Mouse (Mus musculus) gastrocnemius, adult 2 months (tissue): ENCODE data around the gene Atp6v0e2. TPM values are rescaled to one million over a fixed set of nuclear protein-coding genes. Genes with fewer than 3 reads are reported as not detected.

Experiments
- DNase-seq: peaks from one replicate; pipeline ENCODE4 v3.0.0; 2022
- H3K27ac ChIP-seq: fragments of 200-600 bp; 2 replicates; pipeline ENCODE4 v1.8.1; 2022; ENCODE audit warnings: mild to moderate bottlenecking
- H3K4me3 ChIP-seq: fragments of 200-600 bp; 2 replicates; pipeline ENCODE4 v1.8.1; 2022; ENCODE audit warnings: mild to moderate bottlenecking, moderate library complexity
- CTCF ChIP-seq: fragments of 200-600 bp; IDR thresholded peaks from 2 replicates; pipeline ENCODE4 v1.8.1; 2022; ENCODE audit warnings: antibody characterized with exemption, mild to moderate bottlenecking, moderate library complexity
- intact Hi-C: fragments of 180-260 bp; cut with DNase I; formaldehyde crosslinking; loops from one replicate; pipeline ENCODE4 v1.15.1; 2025
- total RNA-seq, 2 experiments: library from RNA; stranded (reverse); gene quantifications; 2 replicates each; pipeline ENCODE4 v1.2.3; 2021

The Atp6v0e2 gene
- total RNA-seq, 2 experiments from 2014 or later, result 48.3 to 53.7 TPM

DNA sequence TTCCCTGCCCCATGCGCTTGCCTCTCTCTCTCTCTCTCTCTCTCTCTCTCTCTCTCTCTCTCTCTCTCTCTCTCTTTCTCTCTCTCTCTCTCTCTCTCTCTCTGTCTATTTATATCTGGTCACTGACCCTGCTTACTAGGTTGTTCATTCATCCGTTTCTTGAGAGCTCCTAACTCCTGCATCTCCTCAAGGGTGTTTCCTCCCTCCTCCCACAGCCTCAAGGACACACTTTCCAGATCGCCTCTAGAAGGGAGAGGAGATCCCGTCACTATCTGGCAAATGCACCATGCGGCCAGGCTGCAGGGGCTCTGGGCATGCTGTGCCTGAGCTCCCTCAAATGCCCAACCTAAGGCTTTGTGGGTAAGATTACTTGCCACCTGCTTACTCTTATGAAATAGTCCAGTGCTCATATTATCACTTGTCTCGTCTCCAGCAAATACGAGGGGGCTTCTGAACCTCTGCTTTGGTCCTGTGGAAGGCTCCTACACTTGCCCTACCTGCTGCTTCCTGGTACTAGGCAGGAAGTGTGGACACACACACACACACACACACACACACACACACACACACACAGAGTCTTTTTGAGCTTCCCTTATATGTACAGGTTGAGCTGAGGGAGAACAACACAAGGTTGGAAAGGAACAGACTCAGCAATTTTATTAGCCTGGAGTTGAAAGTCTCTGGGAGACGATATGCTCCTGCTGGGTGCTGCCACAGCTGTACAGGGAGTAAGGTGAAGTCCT is 31.8 kb downstream of the Atp6v0e2 start:
- intact Hi-C loops, result no loop called here
- DNase-seq, result no peak
- Histone ChIP-seq H3K27ac (peak overlapping the region; percentile 70), H3K4me3 (peak overlapping the region; percentile 54)
- no peak for TF ChIP-seq CTCF

DNA sequence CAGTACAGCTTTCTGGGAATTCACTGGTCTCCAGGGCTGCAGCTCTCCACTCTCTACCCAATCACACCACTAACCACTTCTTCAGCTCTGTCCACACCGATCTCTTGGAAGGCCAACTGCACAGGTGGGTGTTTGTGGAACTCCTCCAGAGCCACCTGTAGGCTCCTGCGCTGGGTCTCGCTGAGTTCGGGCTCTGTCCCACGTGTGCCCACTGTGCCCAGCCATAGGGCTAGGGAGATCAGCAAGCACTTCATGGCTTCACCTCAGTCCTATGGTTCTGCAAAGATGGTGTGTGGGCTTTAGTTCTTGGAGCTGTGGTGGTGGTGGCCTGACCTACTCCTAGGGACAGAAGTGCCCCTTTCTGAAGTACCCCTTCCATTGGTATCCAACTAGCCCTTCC is 34.6 kb downstream of the Atp6v0e2 start:
- no peak for DNase-seq
- Histone ChIP-seq H3K4me3 (peak overlapping the region; percentile 70), H3K27ac (peak overlapping the region; percentile 84)
- no peak for TF ChIP-seq CTCF
- intact Hi-C loops, result no loop called here

DNA sequence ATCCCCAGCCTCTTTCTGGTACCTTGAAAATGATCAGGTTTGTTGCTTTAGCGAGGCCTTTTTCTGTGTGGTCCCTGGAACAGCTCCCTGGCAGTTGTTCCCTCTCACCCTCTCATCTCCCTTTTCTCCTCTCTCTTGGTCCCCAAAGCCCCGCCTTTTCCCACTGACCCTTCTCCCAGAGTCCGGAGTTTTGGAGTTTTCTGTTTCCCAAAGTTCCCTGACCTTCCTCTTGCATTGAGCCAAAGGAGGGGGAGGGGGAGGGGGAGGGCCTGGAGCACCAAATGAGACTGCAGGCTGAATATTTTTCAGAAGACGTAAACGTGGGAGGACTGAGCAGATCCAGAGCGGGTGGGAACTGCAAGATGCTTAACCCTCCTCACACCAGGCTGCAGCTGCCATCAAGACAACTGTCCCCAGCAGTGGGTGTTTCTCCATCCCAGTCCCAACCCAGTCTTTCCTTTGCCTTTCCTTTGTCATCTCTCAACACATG is 35.2 kb downstream of the Atp6v0e2 start, which contains the start of gene Rarres2:
Rarres2 (minus strand) TSS at position 218 of the 490 bp plus-strand sequence.
- intact Hi-C loops, result no loop called here
- H3K4me3 ChIP-seq, result peak within 1 kb of the TSS; percentile 70
- H3K27ac ChIP-seq, result peak within 1 kb of the TSS; percentile 84
- no peak for TF ChIP-seq CTCF
- peak; percentile 71 for DNase-seq

DNA sequence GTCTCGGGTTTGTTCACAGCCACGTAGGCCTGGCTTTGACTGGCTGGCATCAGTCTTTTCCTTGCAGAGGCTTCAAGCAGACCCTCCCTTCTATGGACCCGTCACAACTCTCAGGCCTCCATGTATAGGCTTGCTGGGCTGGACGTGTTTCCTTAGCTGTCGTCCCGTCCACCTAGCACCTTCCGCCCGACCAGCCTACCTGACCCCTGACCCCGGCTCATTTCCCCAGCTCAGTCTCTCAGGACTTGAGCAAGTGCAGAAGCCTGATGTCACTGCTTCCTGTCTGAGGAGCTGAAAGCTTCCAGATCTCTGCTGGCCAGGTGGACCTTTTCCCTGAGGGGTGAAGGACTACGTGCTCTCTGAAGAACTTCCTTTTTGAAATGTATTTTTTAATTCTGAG is 35.9 kb downstream of the Atp6v0e2 start:
- no peak for TF ChIP-seq CTCF
- DNase-seq, result peak; percentile 42
- Histone ChIP-seq H3K27ac (peak overlapping the region; percentile 84), H3K4me3 (peak overlapping the region; percentile 70; the same call in 1 of the 2 replicates)
- intact Hi-C loops, result no loop called here

DNA sequence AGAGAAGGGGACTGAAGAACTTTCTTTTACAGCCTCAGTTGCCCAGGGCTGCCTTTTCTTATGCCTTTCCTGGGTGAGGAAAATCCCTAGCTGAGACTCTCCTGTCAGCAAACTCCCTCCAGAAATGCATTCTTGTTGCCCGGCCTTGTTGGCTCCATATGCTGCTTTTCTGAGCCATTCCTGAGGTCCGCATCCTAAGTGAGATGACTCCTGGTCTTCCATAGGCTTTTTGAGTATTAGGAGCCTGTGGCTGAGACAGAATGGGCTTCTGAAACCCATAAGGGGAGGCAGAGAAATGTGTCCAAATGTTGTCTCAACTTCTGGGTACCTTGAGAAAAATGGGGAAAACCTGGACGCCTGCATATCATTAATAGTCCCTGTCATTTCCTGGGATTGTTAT is 36.6 kb downstream of the Atp6v0e2 start:
- no peak for DNase-seq
- H3K27ac ChIP-seq, result peak overlapping the region; percentile 84; the same call in 1 of the 2 replicates
- intact Hi-C loops, result no loop called here
- TF ChIP-seq CTCF, result no peak
- H3K4me3 ChIP-seq, result no peak overlapping the region

DNA sequence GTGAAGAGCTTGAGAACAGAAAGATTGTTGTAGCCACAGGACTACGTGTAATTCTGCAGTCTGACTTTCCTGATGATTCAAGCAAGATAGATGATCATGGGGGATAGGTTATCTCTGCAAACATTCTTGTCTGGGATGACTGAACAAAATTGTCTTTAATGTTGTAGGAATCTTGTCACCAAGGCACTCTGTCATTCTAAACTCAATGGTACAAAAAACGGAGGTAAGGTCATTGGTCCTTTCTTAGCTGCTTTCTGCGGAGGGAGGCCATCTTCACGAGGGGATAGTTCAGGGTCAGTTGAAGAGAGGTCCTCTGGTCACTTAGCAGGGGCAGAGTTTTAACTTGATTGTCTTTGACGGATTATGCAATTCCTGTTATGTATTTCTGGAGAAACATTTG is 41.3 kb downstream of the Atp6v0e2 start:
- Histone ChIP-seq H3K4me3 (no peak overlapping the region), H3K27ac (peak overlapping the region; percentile 73)
- no peak for TF ChIP-seq CTCF
- no peak for DNase-seq
- intact Hi-C loops, result no loop called here

DNA sequence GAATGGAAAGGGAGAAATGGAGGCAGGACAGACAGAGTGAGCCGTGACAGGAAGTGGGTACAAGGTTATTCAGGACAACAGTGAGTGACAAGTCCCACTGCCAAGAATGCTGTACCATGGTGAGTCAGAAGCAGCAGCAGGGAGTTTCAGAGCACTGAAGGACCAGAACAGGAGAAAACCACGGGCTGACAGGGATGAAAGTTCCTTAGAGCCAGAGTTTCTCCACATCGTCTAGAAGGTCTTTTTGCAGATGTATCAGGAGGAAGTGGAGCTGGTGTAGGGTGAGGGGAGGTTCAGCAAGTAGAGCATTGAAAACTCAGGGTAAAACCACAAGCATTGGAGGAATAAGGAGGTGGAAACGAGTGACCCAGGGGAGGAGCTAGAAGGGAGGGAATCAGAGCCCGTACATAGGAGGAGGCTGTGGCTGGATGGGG is 41.8 kb downstream of the Atp6v0e2 start:
- H3K4me3 ChIP-seq, result peak overlapping the region; percentile 19; the same call in 1 of the 2 replicates
- DNase-seq, result peak; percentile 28
- TF ChIP-seq CTCF, result no peak
- intact Hi-C loops, result no loop called here
- H3K27ac ChIP-seq, result peak overlapping the region; percentile 73

DNA sequence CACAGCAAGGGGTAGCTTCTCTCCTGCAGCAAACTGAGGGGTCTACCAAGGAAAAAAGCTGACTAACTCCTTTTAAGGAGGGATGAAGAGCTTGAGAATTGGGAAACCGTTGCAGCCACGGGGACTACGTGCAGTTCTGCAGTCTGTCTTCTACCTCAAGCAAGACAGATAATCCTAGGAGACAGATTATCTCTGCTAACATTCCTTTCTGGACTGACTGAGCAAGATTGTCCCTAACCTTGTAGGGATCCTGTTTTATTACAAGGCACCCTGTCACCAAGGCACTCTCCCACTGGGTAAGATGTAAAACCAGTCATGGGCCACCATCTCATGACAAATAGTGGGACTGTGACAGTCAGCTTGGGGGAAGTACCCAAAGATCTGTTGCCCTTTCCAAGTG is 43.8 kb downstream of the Atp6v0e2 start:
- intact Hi-C loops, result no loop called here
- no peak overlapping the region for H3K27ac ChIP-seq
- H3K4me3 ChIP-seq, result no peak overlapping the region
- TF ChIP-seq CTCF, result no peak
- DNase-seq, result no peak

DNA sequence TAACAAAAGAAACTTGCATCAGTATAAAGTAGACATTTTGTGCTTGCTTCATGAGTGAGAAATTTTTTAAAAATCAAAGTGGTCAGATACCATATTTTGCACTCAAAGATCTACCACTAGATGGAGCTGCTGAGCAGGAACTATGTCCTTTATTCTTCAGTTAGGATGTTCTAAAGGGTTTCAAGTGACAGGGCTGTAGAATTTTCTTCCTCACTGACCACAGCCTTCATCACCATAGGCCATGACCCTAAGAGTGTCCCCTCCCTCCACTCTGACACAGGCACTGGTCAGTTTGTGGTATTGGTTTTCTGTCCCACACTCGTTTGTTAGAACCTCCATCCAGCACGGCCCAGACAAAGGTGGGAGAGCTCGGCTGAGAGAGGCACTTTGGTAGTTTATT is 44.6 kb downstream of the Atp6v0e2 start:
- H3K27ac ChIP-seq, result no peak overlapping the region
- H3K4me3 ChIP-seq, result no peak overlapping the region
- DNase-seq, result no peak
- peak; percentile 91; the same call in 1 of the 2 replicates for TF ChIP-seq CTCF
- intact Hi-C loops, result loop anchor here (2.0 kb wide), 1 partner anchor 61 kb away; no protein-coding TSS in a partner anchor

DNA sequence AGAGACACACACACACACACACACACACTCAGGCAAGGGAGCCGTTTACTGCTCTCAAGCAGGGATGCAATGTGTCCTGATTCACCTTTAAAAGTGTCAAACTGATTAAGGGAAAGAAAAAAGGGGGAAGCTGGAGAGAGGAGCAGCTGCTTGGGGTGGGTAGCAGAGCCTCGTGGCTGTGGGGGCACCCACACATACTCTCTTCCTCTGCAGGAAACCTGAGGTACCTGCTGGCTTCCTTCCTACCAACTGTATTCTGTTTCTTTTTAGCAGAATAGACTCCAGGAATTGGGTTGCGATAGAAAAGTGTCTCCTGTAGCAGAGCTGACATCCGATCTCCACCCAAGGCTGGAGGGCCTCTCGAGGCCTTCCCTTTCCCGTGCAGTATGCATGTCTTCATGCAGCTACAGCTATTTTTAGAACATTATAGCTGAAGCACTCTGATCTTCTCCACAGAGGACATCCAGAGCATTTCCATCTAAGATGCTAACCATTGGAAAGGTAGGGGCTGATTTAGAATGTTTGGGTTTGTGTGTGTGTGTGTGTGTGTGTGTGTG is 51.9 kb downstream of the Atp6v0e2 start, which contains the start of gene Gm45021:
Gm45021 (plus strand) TSS at position 417 of the 557 bp plus-strand sequence.
- Histone ChIP-seq H3K4me3 (no peak within 1 kb of the TSS), H3K27ac (peak within 1 kb of the TSS; percentile 81)
- intact Hi-C loops, result no loop called here
- TF ChIP-seq CTCF, result no peak
- peak; percentile 55 for DNase-seq

Other genes starting within 250 kb of the Atp6v0e2 start
- 10 to 100 TPM; 18.7 to 21.0 TPM for gene Krba1, start 142.0 kb upstream of the Atp6v0e2 start, total RNA-seq
- 10 to 100 TPM; 45.4 to 52.3 TPM for gene Zfp467, start 91.8 kb upstream of the Atp6v0e2 start, total RNA-seq
- gene Sspo, start 89.4 kb upstream of the Atp6v0e2 start, total RNA-seq, result under 1 TPM; 0.50 to 0.69 TPM
- 10 to 100 TPM; 17.1 to 20.2 TPM for gene Lrrc61, start 17.2 kb downstream of the Atp6v0e2 start, total RNA-seq
- 10 to 100 TPM; 13.9 to 22.2 TPM for gene Rarres2, start 35.2 kb downstream of the Atp6v0e2 start, total RNA-seq
- gene Gm45021, start 52.0 kb downstream of the Atp6v0e2 start, total RNA-seq, result not detected
- gene Repin1, start 56.3 kb downstream of the Atp6v0e2 start, total RNA-seq, result 10 to 100 TPM; 27.8 to 33.5 TPM
- gene Gm44965, start 56.3 kb downstream of the Atp6v0e2 start, total RNA-seq, result not detected
- gene Zfp775, start 64.4 kb downstream of the Atp6v0e2 start, total RNA-seq, result 1 to 10 TPM; 8.0 to 10.0 TPM
- under 1 TPM; 0.38 to 0.50 TPM for gene AI854703, start 89.1 kb downstream of the Atp6v0e2 start, total RNA-seq
- gene Gimap8, start 109.6 kb downstream of the Atp6v0e2 start, total RNA-seq, result 1 to 10 TPM; 2.4 to 3.2 TPM
- 1 to 10 TPM; 1.1 to 1.2 TPM for gene Gimap9, start 138.5 kb downstream of the Atp6v0e2 start, total RNA-seq
- gene Gimap4, start 146.9 kb downstream of the Atp6v0e2 start, total RNA-seq, result 1 to 10 TPM; 3.6 to 5.5 TPM
- 10 to 100 TPM in 1 of 2 experiments, 1 to 10 TPM in 1; 8.4 to 13.8 TPM for gene Gimap6, start 170.6 kb downstream of the Atp6v0e2 start, total RNA-seq
- gene Gm28053, start 181.0 kb downstream of the Atp6v0e2 start, total RNA-seq, result under 1 TPM in 1 of 2 experiments, not detected in 1; 0.84 TPM
- not detected for gene Gimap7, start 181.0 kb downstream of the Atp6v0e2 start, total RNA-seq
- gene Gimap1, start 201.4 kb downstream of the Atp6v0e2 start, total RNA-seq, result 1 to 10 TPM; 2.2 to 2.3 TPM
- 1 to 10 TPM; 1.5 to 1.6 TPM for gene Gimap5, start 208.6 kb downstream of the Atp6v0e2 start, total RNA-seq
- not detected for gene Gimap3, start 233.2 kb downstream of the Atp6v0e2 start, total RNA-seq